Mouse (Mus musculus): ENCODE measurements around the gene Il1b. TPM values are rescaled to one million over a fixed set of nuclear protein-coding genes. Genes with fewer than 3 reads are reported as not detected.

Gene Il1b
- 25.9 and 27.7 TPM in 2 replicates for total RNA-seq (2015)
- total RNA-seq (2017) = 15.8 and 16.8 TPM in 2 replicates

DNA sequence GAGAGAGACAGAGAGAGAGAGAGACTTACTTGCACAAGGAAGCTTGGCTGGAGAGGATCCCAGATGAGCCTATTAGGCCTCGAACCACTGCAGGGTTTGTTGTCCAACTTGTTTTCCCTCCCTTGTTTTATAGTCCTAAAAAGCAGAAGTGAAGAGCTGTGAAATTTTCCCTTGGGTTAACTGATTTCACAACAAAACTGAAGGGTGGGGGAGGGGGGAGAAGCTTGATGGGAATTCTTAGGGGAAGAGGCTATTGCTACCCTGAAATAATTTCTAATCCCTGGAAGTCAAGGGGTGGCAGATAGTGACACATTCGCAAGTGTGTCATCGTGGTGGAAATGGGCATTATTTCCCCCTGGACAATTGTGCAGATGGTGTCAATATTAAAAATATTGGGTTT, at the start of gene Il1b:
Il1b (minus strand) TSS at position 101 of the 400 bp plus-strand sequence.
- peak; percentile 32 for ATAC-seq (ENCODE audit: poor library complexity, severe bottlenecking)

DNA sequence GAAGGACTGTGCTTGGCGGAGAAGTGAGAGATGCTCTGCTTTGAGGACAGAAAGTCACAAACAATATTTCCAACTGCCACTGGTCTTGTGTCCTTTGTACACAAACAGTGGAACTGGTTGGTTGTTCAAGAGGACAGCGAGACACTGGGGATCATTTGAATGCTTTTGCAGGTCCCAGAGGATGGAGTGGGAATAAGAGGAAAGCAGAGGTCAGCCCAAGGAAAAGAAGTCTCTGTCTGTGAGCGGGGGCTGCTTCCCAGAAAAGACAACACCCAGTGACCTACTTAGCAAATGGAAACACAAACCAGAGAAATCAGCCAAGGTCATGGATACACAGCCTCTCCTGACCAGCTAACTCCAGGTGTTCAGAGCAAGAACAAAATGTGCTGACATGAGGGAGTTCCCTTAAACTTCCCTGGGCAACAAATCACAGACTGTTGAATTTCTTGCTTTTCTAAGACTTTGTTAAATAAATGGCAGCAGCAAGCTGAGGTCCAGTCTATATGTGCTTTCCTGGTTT, 48.5 kb upstream of the Il1b start:
- no peak for ATAC-seq (ENCODE audit: poor library complexity, severe bottlenecking)

DNA sequence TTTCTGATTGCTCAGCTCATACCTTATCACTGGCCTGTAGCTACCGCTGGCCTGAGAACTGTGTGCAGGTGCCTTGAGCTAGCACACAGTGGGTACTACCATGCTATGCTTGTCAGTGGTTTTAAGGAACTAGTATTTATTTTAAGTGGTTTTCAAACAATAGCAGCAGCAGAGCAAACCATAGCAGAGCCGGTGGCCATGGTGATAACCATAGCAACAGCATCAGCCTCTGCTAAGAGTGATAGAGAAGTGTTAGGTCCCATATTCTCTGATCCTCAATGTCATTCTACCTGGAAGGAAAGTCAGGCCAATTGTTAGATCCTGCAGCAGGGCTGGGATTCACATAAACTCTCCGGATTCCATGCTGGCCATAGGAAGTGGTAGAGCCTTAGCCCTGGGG, 43.7 kb upstream of the Il1b start:
- ATAC-seq (ENCODE audit: poor library complexity, severe bottlenecking) = no peak

DNA sequence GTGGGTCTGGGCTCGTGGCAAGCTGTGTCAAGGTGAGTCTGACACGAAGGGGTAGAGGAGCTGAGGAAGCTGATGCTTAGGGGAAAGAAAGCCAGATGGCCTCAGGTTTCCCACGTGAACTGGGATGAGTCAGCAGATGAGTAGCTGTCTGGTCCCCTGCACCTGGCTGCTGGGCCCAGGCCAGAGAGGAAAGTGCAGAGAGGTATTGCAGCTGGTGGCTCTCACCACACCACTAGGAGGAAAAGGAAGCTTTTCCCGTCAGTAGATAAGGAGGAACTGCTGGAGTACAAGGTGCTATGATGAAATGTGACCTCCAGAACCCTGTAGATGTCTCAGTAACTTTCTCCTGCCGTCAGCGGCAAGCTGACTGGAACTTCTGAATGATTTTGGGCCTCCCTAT, 42.5 kb upstream of the Il1b start:
- ATAC-seq (ENCODE audit: poor library complexity, severe bottlenecking) = peak; percentile 75

DNA sequence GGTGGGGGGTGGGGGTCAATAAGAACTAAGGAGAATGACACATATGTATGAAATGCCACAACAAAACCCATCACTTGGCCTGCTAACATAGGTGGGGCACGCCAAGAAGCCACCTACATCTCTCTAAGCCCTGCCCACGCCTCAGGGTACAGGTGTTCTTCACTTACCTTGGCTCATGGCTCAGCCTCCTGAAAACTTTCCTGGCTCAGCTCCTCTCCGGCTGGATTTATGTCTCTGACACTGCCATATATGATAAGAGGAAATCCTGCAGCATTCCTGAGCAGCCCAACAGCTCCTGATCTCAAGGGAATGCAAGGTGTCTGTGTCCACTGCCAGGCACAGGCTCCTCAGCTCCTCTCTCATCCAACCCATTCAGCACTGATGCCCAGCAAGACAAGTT, 40.7 kb upstream of the Il1b start:
- no peak for ATAC-seq (ENCODE audit: poor library complexity, severe bottlenecking)

DNA sequence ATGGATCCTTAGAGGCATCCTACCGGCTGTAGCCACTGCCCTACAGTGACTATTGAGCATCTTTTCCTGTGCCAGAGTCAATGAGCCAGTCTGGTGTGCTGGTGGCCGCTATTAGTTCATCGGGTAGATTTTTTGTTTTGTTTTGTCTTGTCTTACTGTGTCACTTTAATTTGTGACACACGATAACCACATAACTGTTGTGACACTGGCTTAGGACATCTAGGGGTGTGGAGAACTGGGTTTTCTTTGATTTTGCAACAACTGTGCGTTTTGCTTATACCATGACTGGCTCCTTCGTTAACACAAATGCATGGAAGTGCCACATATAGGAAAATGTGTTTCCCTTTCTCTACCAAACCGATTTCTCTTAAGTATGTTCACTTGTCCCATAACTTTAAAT, 39.4 kb upstream of the Il1b start:
- peak; percentile 72 for ATAC-seq (ENCODE audit: poor library complexity, severe bottlenecking)

DNA sequence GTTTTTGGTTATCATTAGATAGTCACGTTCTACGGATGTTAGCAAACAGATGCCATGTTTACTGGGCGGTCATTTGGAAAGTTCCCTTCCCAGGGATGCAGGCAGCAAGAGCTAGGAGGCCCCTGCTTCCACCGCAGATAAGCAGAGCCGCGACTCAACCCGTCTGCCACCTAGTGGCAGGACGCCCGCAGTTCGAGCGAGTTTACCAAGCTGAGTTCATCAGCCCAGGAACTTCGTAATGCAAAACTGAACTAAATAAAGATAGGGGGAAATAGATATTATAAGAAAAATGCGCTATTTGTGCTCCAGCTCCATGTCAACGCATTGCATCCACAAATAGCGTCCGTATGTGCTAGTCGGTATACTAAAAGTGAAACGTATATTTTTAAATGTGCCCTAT, 37.5 kb upstream of the Il1b start:
- ATAC-seq (ENCODE audit: poor library complexity, severe bottlenecking) = peak; percentile 78

DNA sequence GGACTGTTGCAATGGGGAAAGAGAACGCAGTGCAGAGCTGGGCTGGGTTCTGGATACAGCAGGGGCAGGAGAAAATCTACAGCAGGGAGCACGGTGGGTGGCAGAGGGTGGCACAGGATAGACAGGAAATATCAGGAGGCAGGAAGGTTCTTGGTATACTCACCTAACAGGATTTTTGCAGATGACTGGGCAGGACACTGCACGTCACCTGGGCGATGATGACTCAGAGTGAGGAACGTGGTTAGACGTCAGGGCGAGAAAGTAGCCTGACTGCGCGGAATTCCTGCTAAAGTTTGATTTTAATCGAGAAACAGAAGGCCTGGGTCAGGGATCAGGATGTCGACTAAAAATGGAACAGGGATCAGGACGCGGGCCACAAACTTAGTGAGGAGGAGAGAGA, 36.7 kb upstream of the Il1b start:
- ATAC-seq (ENCODE audit: poor library complexity, severe bottlenecking) = no peak

DNA sequence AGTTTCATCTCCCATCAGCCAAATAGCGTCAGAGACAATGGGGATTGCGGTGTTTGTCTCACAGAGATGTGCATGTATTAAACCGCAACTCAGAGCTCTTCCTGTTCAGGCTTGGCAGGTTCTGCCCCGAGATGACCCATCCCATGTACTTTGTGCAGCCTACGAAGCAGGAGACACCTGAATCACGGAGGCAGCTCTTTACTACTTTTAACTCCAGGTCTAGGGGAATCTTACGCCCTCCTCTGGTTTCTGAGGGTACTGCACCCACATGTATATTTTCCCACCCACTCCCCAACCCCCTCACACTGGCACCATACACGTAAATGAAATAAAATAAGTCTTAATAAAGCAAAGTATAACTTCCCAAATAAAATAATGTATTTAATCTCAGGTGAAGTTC, 35.6 kb upstream of the Il1b start:
- no peak for ATAC-seq (ENCODE audit: poor library complexity, severe bottlenecking)

DNA sequence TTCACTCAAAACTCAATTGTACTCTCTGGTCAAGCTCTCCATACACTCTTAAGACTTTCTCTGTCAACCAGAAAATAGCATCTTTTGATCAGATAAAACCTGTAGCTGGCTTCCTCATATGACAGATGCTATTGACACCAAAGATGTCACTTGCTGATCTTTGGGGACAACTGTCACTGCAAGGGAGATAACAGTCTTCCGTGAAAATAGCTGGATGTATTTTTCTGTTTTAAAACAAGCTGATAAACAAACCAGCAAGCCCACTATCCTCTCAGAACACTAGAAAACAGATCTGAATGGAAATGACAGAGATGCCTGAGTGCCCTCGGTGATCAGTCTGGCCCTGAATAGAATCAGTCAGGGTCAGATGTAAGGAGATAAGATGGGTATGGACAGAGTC, 32.8 kb upstream of the Il1b start:
- ATAC-seq (ENCODE audit: poor library complexity, severe bottlenecking) = no peak

DNA sequence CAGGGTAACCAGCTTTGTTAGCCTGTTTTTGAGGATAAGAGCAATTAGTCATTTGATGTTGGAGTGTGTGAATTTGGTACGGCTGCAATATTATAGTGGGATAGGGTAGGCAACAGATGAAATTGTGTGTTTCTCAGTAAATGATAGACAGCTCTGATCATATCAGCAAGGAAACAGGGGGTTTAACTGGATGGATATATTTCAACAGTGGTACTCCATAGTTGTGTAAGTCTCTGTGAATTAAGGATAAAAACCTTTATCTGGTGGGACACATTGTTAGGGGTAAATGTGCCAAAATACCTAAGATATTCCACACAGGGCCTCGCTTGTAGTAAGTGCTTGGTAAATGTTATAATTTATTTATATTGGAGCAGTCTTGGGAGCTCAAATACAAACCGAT, 31.4 kb upstream of the Il1b start:
- no peak for ATAC-seq (ENCODE audit: poor library complexity, severe bottlenecking)

DNA sequence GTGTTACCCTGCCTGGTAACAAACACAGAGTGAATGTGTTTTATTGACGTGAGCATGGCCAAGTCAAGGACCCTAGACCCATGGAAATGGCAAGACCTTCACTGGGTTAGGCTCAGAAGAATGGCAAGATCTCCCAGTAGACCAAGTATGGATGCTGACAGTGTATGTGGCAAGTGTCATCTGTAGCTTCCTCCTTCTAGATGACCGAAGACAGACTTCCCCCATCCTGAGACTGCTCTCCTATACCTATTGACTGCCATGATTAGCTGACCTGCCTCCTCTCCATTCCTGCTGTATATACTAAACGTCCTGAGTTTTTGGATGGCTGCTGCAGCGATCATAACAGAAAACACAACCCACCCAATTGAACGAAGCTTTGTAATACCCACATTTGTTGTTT, 30.9 kb upstream of the Il1b start:
- peak; percentile 68 for ATAC-seq (ENCODE audit: poor library complexity, severe bottlenecking)

DNA sequence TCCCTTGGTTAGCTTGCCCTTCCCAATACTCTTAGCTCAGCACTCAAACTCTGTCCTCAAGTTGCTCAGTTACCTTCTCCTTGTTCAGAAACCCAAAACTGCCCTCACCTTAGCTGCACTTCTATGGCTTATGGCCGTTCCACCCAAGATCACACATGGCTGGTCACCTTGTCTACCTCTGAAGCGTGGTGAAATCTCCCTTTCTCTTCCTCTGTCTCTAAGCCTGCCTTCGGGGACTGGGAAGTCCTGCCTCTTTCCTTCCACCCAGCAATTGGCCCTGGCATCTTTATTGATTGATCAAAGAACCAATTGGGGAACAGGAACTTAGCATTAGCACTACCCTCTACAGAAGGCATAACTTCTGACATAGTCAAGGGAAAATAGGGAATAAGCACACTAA, 27.2 kb upstream of the Il1b start:
- ATAC-seq (ENCODE audit: poor library complexity, severe bottlenecking) = no peak

DNA sequence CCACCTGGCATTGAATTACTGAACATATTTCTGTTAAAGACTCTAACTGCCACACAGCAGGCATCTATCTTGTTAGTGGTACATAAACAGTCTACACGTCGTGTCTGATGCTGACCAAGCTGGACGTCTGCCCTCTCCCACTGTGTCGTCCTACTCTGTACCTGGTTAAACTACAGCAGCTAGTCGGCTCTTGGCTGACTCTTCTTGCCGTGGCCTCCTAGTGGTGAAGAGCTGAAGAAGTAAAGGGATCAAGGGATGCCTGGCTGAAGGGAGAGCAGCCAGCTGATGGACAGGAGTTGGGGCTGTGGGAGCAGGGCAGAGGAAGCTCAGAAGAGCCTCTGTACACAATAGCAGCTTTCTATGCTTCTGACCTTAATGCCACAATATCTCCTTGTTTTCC, 22.6 kb upstream of the Il1b start:
- peak; percentile 77 for ATAC-seq (ENCODE audit: poor library complexity, severe bottlenecking)

DNA sequence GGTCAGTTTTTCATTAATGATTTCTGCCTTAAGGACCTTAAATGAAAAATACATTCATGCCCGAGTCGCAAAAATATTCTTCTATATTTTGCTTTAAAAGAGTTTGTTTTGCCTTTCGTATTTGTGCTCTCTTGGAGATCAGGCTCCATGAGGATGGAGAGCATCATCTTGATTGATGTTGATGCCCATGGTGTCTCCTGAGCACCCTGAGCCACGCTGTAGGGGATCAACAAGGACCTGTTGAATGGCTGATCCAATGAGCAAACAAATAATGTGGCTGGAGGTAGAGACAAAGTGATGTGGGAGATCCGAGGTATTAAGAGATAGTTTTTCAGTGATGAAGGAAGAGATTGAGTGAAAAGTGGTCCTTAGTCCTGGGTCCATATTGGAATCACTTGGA, 19.2 kb upstream of the Il1b start:
- ATAC-seq (ENCODE audit: poor library complexity, severe bottlenecking) = no peak

DNA sequence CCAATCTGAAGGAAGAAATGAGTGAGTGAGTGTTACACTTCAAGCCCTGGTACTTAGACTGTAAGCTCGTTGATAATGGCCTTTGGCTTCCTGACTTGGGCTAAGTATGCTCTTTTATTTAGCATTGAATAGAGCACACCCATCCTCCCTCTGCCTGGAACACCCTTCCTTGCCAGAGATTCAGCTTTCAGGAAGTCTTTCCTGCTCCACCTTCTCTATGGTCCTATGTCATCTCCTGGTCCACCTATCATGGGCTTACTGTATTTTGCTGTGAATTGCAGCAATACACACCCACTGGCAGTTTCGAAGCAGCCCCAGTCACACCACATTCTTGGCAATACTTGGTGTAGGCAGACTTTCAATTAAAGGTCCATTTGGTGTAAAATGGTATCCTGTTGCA, 18.4 kb upstream of the Il1b start:
- ATAC-seq (ENCODE audit: poor library complexity, severe bottlenecking) = no peak

DNA sequence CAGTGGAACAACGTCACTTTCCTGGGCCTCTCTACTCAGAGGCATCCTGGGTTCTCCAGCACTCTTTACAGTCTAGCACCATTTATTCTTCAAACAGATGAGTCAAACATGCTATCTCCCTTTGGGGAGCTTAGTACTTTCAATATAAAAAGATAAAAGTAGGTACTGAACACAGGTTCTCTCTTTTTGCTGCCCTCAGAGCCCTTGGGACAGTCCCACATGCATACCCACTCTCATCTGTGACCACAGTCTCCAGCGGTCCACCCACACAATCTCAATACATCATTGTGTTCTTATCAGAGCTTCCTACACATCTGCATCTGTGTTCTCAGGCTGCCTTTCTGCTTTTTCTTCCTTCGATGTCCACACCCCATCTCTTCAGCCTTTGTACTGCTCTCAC, 14.4 kb upstream of the Il1b start:
- ATAC-seq (ENCODE audit: poor library complexity, severe bottlenecking) = no peak

DNA sequence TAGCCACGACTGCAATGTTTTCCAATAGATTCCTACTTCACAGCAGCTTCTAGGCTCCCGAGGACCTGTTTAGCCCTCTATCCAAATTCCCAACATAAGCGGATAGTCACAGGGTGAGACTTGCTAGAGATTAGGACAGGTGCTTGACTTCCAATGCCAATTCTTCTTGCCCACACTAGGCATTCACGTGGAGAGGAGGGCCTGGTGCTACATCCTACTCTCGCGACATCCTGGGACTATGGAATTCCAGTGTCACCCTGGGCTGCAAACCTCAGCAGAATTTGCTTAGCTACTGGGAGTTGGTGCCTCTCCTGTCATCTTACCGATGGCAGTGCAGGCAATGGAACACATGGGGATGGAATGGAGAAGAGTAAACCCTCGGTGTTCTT, 13.3 kb upstream of the Il1b start:
- no peak for ATAC-seq (ENCODE audit: poor library complexity, severe bottlenecking)

DNA sequence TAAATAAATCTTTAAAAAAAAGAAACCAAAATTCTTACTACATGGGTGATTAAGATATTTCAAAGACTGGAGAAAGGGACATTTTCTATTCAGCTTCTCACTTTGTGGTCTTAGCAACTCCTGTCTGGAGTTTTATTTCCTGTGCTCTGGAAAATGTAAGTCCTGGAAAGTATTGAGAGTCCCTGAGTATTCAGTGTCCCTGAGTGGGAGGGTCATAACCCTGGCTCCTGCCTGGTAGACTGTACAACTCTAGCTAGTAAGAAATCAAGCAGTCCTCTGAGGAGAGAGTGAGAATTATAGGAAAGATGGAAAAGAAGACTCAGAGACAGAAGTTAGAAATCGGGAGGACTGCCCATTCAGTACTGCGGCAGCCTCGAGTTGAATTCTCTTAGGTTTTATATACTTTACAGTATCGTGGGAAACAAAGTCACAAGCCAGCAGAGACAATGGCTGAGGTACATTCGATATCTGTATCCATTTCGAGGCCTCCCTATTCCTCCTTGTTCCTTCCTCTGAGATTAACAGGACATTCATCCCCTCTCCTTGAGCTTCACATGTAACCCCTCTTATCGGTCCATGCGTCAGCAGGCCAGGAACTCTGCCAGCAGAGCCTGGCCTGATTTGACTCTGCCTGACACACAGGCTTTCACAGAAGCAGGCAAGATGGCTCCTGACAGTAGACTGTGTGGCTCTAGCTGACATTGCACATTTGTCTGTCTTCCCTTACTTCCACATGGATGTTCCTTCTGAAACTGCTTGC, 12.8 kb upstream of the Il1b start:
- ATAC-seq (ENCODE audit: poor library complexity, severe bottlenecking) = no peak

DNA sequence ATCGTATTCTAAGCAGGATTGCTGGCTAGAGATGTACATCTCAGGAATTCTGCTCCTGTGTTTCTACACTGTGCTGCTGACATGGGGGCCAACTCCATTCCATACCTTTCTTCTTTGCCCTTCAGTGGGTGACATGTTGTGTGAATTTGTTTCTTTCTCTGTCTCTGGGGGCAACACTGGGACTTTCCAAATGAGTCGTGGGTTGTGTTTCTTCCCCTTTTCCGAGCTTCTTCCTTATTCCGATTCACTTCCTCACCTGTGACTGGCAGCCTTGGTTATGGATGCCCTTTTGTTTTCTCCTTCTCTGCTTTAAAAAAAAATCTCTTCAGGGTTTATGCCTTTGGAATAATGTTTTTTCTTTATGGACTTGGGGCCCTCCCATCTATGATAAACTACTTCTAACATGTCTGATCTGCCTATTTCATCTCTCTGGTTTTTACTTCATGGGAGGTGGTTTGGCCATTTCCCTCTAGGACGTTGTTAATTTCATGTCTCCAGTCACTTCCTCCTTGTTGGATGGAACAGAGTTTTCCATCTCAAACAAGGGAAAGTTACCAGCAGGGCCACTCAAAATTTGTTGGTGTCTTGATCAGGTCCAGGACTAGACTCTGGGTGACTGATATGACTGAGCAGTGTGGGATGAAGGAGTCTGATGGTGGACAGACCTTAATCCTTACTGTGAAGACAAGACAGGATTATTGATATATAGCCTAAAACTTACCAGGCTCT, 10.0 kb upstream of the Il1b start:
- peak; percentile 88 for ATAC-seq (ENCODE audit: poor library complexity, severe bottlenecking)

DNA sequence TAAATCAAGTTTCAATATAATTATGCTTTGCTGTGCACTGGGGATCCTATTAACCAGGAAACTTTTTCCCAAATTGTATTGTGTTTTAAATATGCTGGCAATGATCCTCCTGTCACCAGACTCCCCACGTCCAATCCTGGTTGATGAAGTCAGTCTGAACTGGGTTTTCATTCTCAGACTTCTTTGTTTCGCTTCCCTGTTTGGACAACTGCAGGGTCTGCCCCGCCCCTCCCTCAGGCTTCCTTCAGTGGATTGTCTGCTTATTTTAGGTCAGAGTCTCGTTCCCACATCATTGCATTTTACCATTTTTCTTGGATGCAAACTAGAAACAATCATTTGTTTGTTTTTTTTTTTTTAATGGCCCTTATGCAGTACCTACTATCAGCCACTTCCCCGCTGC, 9.3 kb upstream of the Il1b start:
- ATAC-seq (ENCODE audit: poor library complexity, severe bottlenecking) = peak; percentile 78

DNA sequence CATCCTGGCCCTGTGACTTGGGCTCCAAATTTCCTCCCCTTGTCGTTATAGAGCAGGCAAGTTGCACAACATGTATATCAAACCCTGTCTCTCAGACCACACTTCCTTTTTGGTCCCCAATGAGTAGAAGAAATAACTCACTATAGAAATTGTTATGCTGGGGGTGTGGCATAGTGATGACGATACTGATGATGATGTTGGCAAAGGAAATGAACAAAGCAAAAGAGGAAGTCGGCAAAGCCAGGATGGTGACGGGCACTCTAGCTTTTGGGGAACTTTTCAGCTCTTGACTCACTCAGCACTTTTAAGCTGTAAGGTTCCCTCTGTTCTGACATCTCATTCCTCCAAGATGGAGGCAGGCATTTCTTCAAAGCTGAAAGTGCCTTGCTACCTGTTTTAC, 2.4 kb upstream of the Il1b start:
- ATAC-seq (ENCODE audit: poor library complexity, severe bottlenecking) = peak; percentile 95

Data from megakaryocyte, adult 5-6 weeks (primary cell).